In the genomic region with DNA sequence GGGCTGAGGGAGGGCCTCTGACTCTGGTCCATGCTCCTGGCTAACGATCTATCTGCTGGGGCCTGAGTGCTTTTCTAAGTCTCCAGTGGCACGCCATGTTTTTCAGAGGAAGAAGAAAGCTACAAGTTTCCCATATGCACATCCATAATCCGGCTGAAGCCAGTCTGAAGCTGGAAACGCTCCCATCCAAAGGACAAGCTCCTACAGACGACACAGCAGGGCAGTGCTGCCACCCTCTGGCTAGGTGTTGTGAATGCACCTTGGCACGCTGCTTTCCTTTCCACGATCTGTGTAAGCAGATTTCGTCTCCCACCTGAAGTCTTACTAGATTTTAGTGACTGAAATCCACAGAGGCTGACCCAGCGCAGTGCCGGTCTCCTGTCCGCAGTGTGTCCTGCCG, we compare ENCODE assay signal across 8 mouse cellular contexts. TPM values are rescaled to one million over a fixed set of nuclear protein-coding genes. Genes with fewer than 3 reads are reported as not detected.
A peak's percentile ranks its signal among the peaks of the same experiment; 100 is the strongest.
DNase-seq lines count a peak whose midpoint lies in the region; ATAC-seq and TF ChIP-seq lines count a peak whose summit lies in the region.

No protein-coding gene starts in this region.

- H3K4me1 ChIP-seq in MEL (ENCODE audit: control insufficient read depth in 1 of 2, insufficient read depth in 2 of 2, low read length in 2 of 2) = no peaks in the 10 kb centered on the region
- H3K4me1 ChIP-seq in forebrain, embryonic 15.5 days = peaks cover 9% of the 10 kb centered on the region
- H3K4me1 ChIP-seq in lung, embryonic 14.5 days (ENCODE audit: insufficient read depth) = no peaks in the 10 kb centered on the region

- no peaks in the 10 kb centered on the region for H3K9me3 ChIP-seq in MEL (replicated peaks; ENCODE audit: insufficient read depth, low read length)
- H3K9me3 ChIP-seq in forebrain, embryonic 15.5 days = no peaks in the 10 kb centered on the region
- no peaks in the 10 kb centered on the region for H3K9me3 ChIP-seq in lung, embryonic 14.5 days (ENCODE audit: low read depth, low read length)

- H3K27ac ChIP-seq in MEL (ENCODE audit: control insufficient read depth, low read depth, low read length) = no peak overlapping the region
- H3K27ac ChIP-seq in forebrain, embryonic 15.5 days (replicated peaks) = peak overlapping the region; percentile 79
- H3K27ac ChIP-seq in lung, embryonic 14.5 days (ENCODE audit: low read depth) = no peak overlapping the region; the same call in 1 of the 2 replicates

- peak; percentile 80 to 87 (median 84) for TF ChIP-seq CTCF in MEL (IDR thresholded peaks at IDR 0.05 in 2 of 3, conservative IDR thresholded peaks at IDR 0.05 in 1 of 3; ENCODE audit: control insufficient read depth in 1 of 3, insufficient read depth in 1 of 3, low read depth in 2 of 3, low read length in 3 of 3, poor library complexity in 1 of 3, severe bottlenecking in 1 of 3)
- peak; percentile 98 for TF ChIP-seq CTCF in lung, embryonic 14.5 days (IDR thresholded peaks at IDR 0.05; ENCODE audit: low read depth)

- H3K36me3 ChIP-seq in MEL (ENCODE audit: control insufficient read depth in 1 of 2, insufficient read depth in 2 of 2, low read length in 2 of 2) = no peaks in the 10 kb centered on the region; a peak in 1 of 4 replicates
- peaks cover 49% of the 10 kb centered on the region for H3K36me3 ChIP-seq in forebrain, embryonic 15.5 days
- peaks cover 62% of the 10 kb centered on the region for H3K36me3 ChIP-seq in lung, embryonic 14.5 days (ENCODE audit: insufficient read depth)

- no peaks in the 10 kb centered on the region for H3K79me2 ChIP-seq in MEL (ENCODE audit: control insufficient read depth, insufficient read depth, low read length, poor library complexity)

- intact Hi-C loops in heart, postnatal 10 days (cut with DNase I) = loop anchor here (1.0 to 10.0 kb wide), 2 partner anchors 60 to 273 kb away; no protein-coding TSS in a partner anchor

- no peak overlapping the region for H3K4me3 ChIP-seq in MEL (ENCODE audit: control insufficient read depth in 1 of 2, insufficient read depth in 1 of 2, low read depth in 2 of 2, low read length in 2 of 2)
- H3K4me3 ChIP-seq in forebrain, embryonic 15.5 days = no peak overlapping the region
- H3K4me3 ChIP-seq in lung, embryonic 14.5 days (ENCODE audit: low read depth, low read length) = no peak overlapping the region

- TF ChIP-seq EP300 in MEL (IDR thresholded peaks at IDR 0.05; ENCODE audit: low read depth in 1 of 2, low read length in 2 of 2) = no peak

- peak; percentile 67 for DNase-seq in MEL (ENCODE audit: low read depth, low spot score)
- peak; percentile 91 to 93 for DNase-seq in cerebellum, adult 18-20 months
- DNase-seq in heart, postnatal 10 days = peak; percentile 89 to 94
- DNase-seq in layer of hippocampus, adult 18-20 months (ENCODE audit: low spot score in 2 of 2) = peak; percentile 82 to 95
- peak; percentile 94 for DNase-seq in lung, embryonic 14.5 days
- peak; percentile 59 for DNase-seq in ovary, postnatal 10 days (ENCODE audit: low spot score)
- DNase-seq in thymus, postnatal 25 days = peak; percentile 58

- H3K4me2 ChIP-seq in forebrain, embryonic 15.5 days (replicated peaks) = no peak overlapping the region
- H3K4me2 ChIP-seq in lung, embryonic 14.5 days = no peak overlapping the region

- H3K9ac ChIP-seq in MEL (ENCODE audit: control insufficient read depth, low read depth, low read length, poor library complexity, severe bottlenecking) = no peak overlapping the region
- peak overlapping the region; percentile 22; the same call in 1 of the 2 replicates for H3K9ac ChIP-seq in forebrain, embryonic 15.5 days (replicated peaks)
- no peak overlapping the region for H3K9ac ChIP-seq in lung, embryonic 14.5 days

- H3K27me3 ChIP-seq in MEL (ENCODE audit: control insufficient read depth in 1 of 2, insufficient read depth in 2 of 2, low read length in 2 of 2) = no peaks in the 10 kb centered on the region
- H3K27me3 ChIP-seq in forebrain, embryonic 15.5 days = no peaks in the 10 kb centered on the region
- no peaks in the 10 kb centered on the region for H3K27me3 ChIP-seq in lung, embryonic 14.5 days (ENCODE audit: insufficient read depth, low read length)

- TF ChIP-seq RAD21 in MEL (IDR thresholded peaks at IDR 0.05; ENCODE audit: low read depth, low read length) = peak; percentile 79

- WGBS in forebrain, embryonic 15.5 days = 43% methylated on average over 12 of the region's 12 CpGs
- WGBS in lung, embryonic 14.5 days = 44% methylated on average over 12 of the region's 12 CpGs

- no peak for TF ChIP-seq POLR2A in MEL (IDR thresholded peaks at IDR 0.05; ENCODE audit: control insufficient read depth in 1 of 2, insufficient read depth in 1 of 2, low read depth in 1 of 2, low read length in 2 of 2, poor library complexity in 1 of 2)

- peak; percentile 89 for ATAC-seq in forebrain, embryonic 15.5 days (replicated peaks)
- peak; percentile 83 for ATAC-seq in lung, embryonic 14.5 days (ENCODE audit: insufficient read depth)

TF ChIP-seq in MEL, 35 proteins besides CTCF, POLR2A, EP300 and RAD21:
- TF ChIP-seq UBTF (IDR thresholded peaks at IDR 0.05; ENCODE audit: borderline replicate concordance, insufficient read depth, low read depth, low read length) = no peak
- TF ChIP-seq ZC3H11A (IDR thresholded peaks at IDR 0.05; ENCODE audit: low read depth, low read length) = peak; percentile 67
- peak; percentile 79 for TF ChIP-seq SMC3 (IDR thresholded peaks at IDR 0.05; ENCODE audit: low read depth, low read length)

RNA-seq across cellular contexts. Expression of gene 2310022B05Rik, which starts 14.3 kb away (rescaled TPM):
- total RNA-seq in MEL (2012; rRNA removed) = 5.7 and 6.2 TPM in 2 replicates
- 10 to 100 TPM in 1 of 2 experiments, not detected in 1; 27.0 TPM for polyA plus RNA-seq in MEL (2012; ENCODE audit: insufficient read depth in 1 of 2, insufficient read length in 2 of 2, low read depth in 1 of 2, low replicate concordance in 2 of 2, missing spikeins in 1 of 2)
- 27.6 and 28.5 TPM in 2 replicates for polyA plus RNA-seq in forebrain, embryonic 15.5 days (2015; fragmentation: Nextera tagmentation; extraction: Ambion mirVana)
- 100 to 1,000 TPM; 144 to 160 TPM for total RNA-seq in heart, postnatal 10 days (2021)
- total RNA-seq in layer of hippocampus, adult 18-20 months (2021) = 10 to 100 TPM; 72.1 to 76.9 TPM
- polyA plus RNA-seq in lung, embryonic 14.5 days (2014; fragmentation: Nextera tagmentation; extraction: Ambion mirVana) = 45.6 and 46.0 TPM in 2 replicates

RNA-seq across cellular contexts. Expression of gene Ttc13, which starts 44.3 kb away (rescaled TPM):
- total RNA-seq in MEL (2012; rRNA removed) = 30.7 and 39.1 TPM in 2 replicates
- polyA plus RNA-seq in MEL (2012; ENCODE audit: insufficient read depth in 1 of 2, insufficient read length in 2 of 2, low read depth in 1 of 2, low replicate concordance in 2 of 2, missing spikeins in 1 of 2) = 10 to 100 TPM in 1 of 2 experiments, not detected in 1; 34.0 TPM
- polyA plus RNA-seq in forebrain, embryonic 15.5 days (2015; fragmentation: Nextera tagmentation; extraction: Ambion mirVana) = 56.7 and 59.2 TPM in 2 replicates
- 10 to 100 TPM; 21.2 to 21.6 TPM for total RNA-seq in heart, postnatal 10 days (2021)
- total RNA-seq in layer of hippocampus, adult 18-20 months (2021) = 10 to 100 TPM; 41.3 to 41.6 TPM
- polyA plus RNA-seq in lung, embryonic 14.5 days (2014; fragmentation: Nextera tagmentation; extraction: Ambion mirVana) = 52.5 and 54.7 TPM in 2 replicates

RNA-seq across cellular contexts. Expression of gene Arv1, which starts 44.5 kb away (rescaled TPM):
- total RNA-seq in MEL (2012; rRNA removed) = 11.3 and 11.9 TPM in 2 replicates
- polyA plus RNA-seq in MEL (2012; ENCODE audit: insufficient read depth in 1 of 2, insufficient read length in 2 of 2, low read depth in 1 of 2, low replicate concordance in 2 of 2, missing spikeins in 1 of 2) = 10 to 100 TPM in 1 of 2 experiments, not detected in 1; 24.1 TPM
- polyA plus RNA-seq in forebrain, embryonic 15.5 days (2015; fragmentation: Nextera tagmentation; extraction: Ambion mirVana) = 32.0 and 32.1 TPM in 2 replicates
- 1 to 10 TPM; 5.2 to 5.7 TPM for total RNA-seq in heart, postnatal 10 days (2021)
- total RNA-seq in layer of hippocampus, adult 18-20 months (2021) = 10 to 100 TPM; 12.0 to 12.8 TPM
- 26.4 and 27.2 TPM in 2 replicates for polyA plus RNA-seq in lung, embryonic 14.5 days (2014; fragmentation: Nextera tagmentation; extraction: Ambion mirVana)

Comparison
In these comparisons a context has a peak if more than half of its experiments do, and no peak if none do; other contexts are left out.
1. RNA of gene 2310022B05Rik, which starts 14.3 kb away (total RNA-seq): 144 to 160 TPM in heart, postnatal 10 days and 72.1 to 76.9 TPM in layer of hippocampus, adult 18-20 months; 5.7 to 6.2 TPM in MEL; every median in the first group is over 10 times any median in the second.
2. Peak in every context shown above with its lines, with median percentiles within 50 percentile points of each other: DNase-seq.